Mouse (Mus musculus): ENCODE data around the gene Jaml. TPM values are rescaled to one million over a fixed set of nuclear protein-coding genes. Genes with fewer than 3 reads are reported as not detected.

Gene Jaml
- polyA plus RNA-seq, 1 experiment: 3.8 TPM

DNA sequence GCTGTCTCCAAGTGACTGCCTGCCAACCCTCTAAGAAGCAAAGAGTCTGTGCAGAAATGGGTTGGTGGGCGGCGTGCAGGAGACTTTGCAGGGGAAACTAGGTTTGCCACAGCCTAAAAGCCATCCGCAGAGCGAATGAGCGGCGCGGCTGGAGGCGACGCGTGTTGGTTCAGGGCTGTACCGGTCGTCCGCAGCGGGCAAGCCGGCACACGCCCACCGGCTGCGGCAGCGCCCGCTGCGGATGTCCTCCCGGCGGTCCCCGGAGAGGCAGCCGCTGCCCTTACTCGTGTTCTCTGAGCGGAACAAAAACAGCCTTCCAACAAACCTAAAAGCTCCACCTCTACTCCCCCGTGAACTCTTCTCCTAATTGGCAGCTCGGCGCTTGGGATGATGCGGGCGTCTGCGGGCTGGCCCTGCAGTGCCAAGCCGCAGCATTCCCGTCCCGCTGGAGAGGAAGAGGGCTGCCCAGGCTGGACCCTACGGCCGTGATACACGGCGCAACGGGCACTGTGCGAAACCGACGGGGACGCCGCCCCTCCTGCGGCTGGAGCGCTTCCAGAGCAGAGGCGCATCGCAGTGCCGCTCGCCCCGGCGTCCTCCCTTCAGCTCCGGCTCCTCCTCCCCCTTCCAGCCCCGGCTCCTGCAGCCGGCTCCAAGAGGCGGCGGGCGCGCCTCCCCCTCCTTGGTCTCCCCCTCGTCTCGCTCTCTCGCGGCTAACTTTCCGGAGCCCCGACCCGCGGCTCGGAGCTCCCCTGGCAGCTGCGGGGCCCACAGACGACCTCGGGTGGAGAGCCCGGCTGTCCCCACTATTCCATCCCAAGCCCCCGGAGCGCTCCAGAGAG lies 59.4 kb downstream of the Jaml start, which contains the start of gene Scn4b:
Gene Scn4b (plus strand): TSS at position 205 of the 842 bp plus-strand sequence.
- no peak within 1 kb of the TSS for H3K27ac ChIP-seq (ENCODE audit: insufficient read depth, low read length)
- under 1% methylated on average over 73 of the region's 76 CpGs for WGBS
- TF ChIP-seq CTCF (IDR thresholded peaks at IDR 0.05; ENCODE audit: borderline replicate concordance, insufficient read depth, low read depth, low read length) (no peak), POLR2A (IDR thresholded peaks at IDR 0.05; ENCODE audit: borderline replicate concordance, insufficient read depth, low read length) (no peak)

DNA sequence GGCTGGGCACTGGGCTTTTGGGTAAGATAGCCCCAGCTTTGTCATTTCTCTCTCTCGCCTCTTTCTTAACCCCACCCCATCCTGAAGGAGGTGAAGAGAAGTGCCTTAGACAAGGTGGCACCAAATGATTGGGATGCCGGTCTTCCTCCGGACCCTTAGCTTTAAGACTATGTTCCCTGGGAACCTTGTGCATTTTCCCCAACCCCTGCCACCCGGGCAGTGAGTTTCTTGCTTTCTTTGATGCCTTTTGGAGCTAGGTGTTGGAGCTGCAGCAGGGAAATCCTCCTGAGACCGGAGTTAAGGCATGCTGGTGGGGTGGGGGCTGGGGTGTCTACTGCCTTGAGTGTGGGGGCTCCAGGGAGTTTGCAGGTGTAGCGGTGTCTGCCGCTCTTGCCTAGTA lies 60.1 kb downstream of the Jaml start:
- WGBS: 31% methylated on average over 7 of the region's 7 CpGs
- TF ChIP-seq POLR2A (IDR thresholded peaks at IDR 0.05; ENCODE audit: borderline replicate concordance, insufficient read depth, low read length) (no peak), CTCF (IDR thresholded peaks at IDR 0.05; ENCODE audit: borderline replicate concordance, insufficient read depth, low read depth, low read length) (no peak)
- Histone ChIP-seq H3K4me1 (ENCODE audit: control insufficient read depth, insufficient read depth, low read length) (peaks cover 3% of the 10 kb centered on the region; the same call in 1 of the 2 replicates), H3K4me3 (replicated peaks; ENCODE audit: insufficient read depth, low read depth, low read length) (peak overlapping the region; percentile 11), H3K27ac (ENCODE audit: insufficient read depth, low read length) (no peak overlapping the region), H3K27me3 (ENCODE audit: control insufficient read depth, insufficient read depth, low read length) (no peaks in the 10 kb centered on the region; the same call in 1 of the 2 replicates)
- no peak for DNase-seq

More for the DNA sequence above, 59.4 kb downstream of the Jaml start, which contains the start of gene Scn4b:
- peak in 1 of 2 experiments; percentile 43 for DNase-seq
- H3K4me3 ChIP-seq (replicated peaks; ENCODE audit: insufficient read depth, low read depth, low read length): peak within 1 kb of the TSS; percentile 39
- peaks cover 3% of the 10 kb centered on the region; the same call in 1 of the 2 replicates for H3K4me1 ChIP-seq (ENCODE audit: control insufficient read depth, insufficient read depth, low read length)
- H3K27me3 ChIP-seq (ENCODE audit: control insufficient read depth, insufficient read depth, low read length): no peaks in the 10 kb centered on the region; the same call in 1 of the 2 replicates

- Histone ChIP-seq H3K4me1 (ENCODE audit: control insufficient read depth, insufficient read depth, low read length) (peaks cover 3% of the 10 kb centered on the region; the same call in 1 of the 2 replicates), H3K27me3 (ENCODE audit: control insufficient read depth, insufficient read depth, low read length) (no peaks in the 10 kb centered on the region; the same call in 1 of the 2 replicates), H3K27ac (ENCODE audit: insufficient read depth, low read length) (no peak overlapping the region), H3K4me3 (replicated peaks; ENCODE audit: insufficient read depth, low read depth, low read length) (no peak overlapping the region)
- 77% methylated on average over 7 of the region's 7 CpGs for WGBS
- TF ChIP-seq POLR2A (IDR thresholded peaks at IDR 0.05; ENCODE audit: borderline replicate concordance, insufficient read depth, low read length) (no peak), CTCF (IDR thresholded peaks at IDR 0.05; ENCODE audit: borderline replicate concordance, insufficient read depth, low read depth, low read length) (no peak)
- no peak for DNase-seq
Measured at GRCm38 (mm10) chr9:45140945-45141344, 62.0 kb downstream of the Jaml start.

DNA sequence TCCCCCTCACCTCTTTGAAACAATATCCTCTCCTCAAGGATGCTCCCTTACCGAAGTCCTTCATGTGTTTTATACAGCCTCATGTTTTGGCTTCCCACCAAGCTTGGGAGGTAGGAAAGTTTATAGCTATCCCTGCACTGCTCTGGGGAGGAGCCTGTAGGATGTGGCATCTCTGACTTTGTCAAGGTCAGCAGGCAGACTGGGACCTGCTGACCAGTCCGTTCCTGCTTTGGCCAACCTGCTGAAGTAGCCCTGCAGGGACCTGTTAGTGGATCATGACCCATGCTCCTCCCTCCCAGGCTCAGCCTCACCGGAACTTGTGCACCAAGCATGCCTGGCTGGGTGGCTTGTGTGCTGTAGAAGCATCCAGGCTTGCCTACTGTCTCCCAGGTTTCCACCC lies 63.7 kb downstream of the Jaml start:
- no peak overlapping the region for H3K4me3 ChIP-seq (replicated peaks; ENCODE audit: insufficient read depth, low read depth, low read length)
- DNase-seq: no peak

DNA sequence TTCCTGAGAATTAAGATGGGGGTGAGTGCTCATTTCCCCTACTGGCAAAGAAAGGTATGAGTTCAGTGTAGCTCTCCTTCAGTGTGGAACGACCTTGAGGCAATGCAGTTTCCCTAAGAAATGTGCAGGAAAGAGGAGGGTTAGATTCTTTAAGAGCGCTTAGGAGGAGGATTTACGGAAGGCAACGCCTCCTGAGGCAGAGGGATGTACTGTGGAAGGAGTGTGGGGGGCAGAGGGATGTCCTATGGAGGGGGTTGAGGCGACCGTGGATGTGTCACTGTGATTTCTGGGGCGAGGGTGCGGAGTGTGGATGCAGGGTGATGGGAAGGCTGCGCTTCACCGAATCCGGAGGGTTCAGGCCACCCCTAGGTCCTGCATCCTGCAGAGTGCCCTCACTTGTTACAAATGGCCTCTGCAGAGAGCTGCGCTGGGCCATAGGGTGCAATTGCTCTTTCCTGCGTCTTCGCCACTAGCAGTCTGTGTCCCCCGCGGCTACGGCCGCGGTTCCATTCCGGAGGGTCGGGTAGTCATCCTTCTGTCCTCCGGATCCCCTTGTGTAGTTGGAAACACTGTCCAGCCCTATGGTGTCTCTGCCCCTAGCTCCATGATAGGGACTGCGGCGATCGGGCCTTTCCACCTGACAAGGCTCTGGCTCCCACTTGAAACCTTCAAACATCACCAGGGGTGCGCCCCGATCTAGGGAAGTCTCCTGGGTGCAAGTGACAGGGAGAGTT lies 66.7 kb downstream of the Jaml start:
- peak overlapping the region; percentile 65 for H3K4me3 ChIP-seq (replicated peaks; ENCODE audit: insufficient read depth, low read depth, low read length)
- TF ChIP-seq CTCF (IDR thresholded peaks at IDR 0.05; ENCODE audit: borderline replicate concordance, insufficient read depth, low read depth, low read length) (no peak), POLR2A (IDR thresholded peaks at IDR 0.05; ENCODE audit: borderline replicate concordance, insufficient read depth, low read length) (no peak)
- WGBS: 5% methylated on average over 27 of the region's 27 CpGs
- H3K4me1 ChIP-seq (ENCODE audit: control insufficient read depth, insufficient read depth, low read length): no peaks in the 10 kb centered on the region
- no peak overlapping the region for H3K27ac ChIP-seq (ENCODE audit: insufficient read depth, low read length)
- H3K27me3 ChIP-seq (ENCODE audit: control insufficient read depth, insufficient read depth, low read length): no peaks in the 10 kb centered on the region
- no peak for DNase-seq

More for the DNA sequence above, 63.7 kb downstream of the Jaml start:
- Histone ChIP-seq H3K27me3 (ENCODE audit: control insufficient read depth, insufficient read depth, low read length) (no peaks in the 10 kb centered on the region; the same call in 1 of the 2 replicates), H3K4me1 (ENCODE audit: control insufficient read depth, insufficient read depth, low read length) (peaks cover 3% of the 10 kb centered on the region; the same call in 1 of the 2 replicates), H3K27ac (ENCODE audit: insufficient read depth, low read length) (no peak overlapping the region)
- TF ChIP-seq CTCF (IDR thresholded peaks at IDR 0.05; ENCODE audit: borderline replicate concordance, insufficient read depth, low read depth, low read length) (no peak), POLR2A (IDR thresholded peaks at IDR 0.05; ENCODE audit: borderline replicate concordance, insufficient read depth, low read length) (no peak)
- 59% methylated on average over 3 of the region's 3 CpGs for WGBS

GRCm38 (mm10) chr9:45146267-45146597 lies 67.2 kb downstream of the Jaml start:
- no peak overlapping the region for H3K27ac ChIP-seq (ENCODE audit: insufficient read depth, low read length)
- H3K4me1 ChIP-seq (ENCODE audit: control insufficient read depth, insufficient read depth, low read length): no peaks in the 10 kb centered on the region
- H3K27me3 ChIP-seq (ENCODE audit: control insufficient read depth, insufficient read depth, low read length): no peaks in the 10 kb centered on the region

DNA sequence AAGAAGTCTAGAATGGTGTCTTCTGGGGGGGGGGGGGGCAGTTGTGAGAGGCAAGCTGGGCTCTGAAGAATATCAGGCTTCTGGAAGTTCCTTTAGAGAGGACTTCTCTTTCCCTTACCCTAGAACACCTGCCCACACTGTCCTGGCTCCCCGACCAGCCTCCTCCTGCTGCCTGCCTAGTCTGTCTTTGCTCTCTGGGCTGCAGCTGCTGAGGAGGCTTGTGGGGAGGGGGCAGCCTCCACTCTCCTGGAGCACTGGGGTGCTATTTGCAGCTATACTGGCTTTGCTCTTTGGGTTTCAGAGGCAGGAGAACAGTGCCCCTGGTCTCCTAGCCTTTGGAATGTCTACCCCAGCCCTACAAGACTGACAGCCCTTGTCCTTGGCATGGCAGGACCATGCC lies 72.0 kb downstream of the Jaml start:
- no peak for DNase-seq
- H3K4me1 ChIP-seq (ENCODE audit: control insufficient read depth, insufficient read depth, low read length): no peaks in the 10 kb centered on the region
- no peak for TF ChIP-seq CTCF (IDR thresholded peaks at IDR 0.05; ENCODE audit: borderline replicate concordance, insufficient read depth, low read depth, low read length)
- no peaks in the 10 kb centered on the region for H3K27me3 ChIP-seq (ENCODE audit: control insufficient read depth, insufficient read depth, low read length)
- no peak overlapping the region for H3K4me3 ChIP-seq (replicated peaks; ENCODE audit: insufficient read depth, low read depth, low read length)
- H3K27ac ChIP-seq (ENCODE audit: insufficient read depth, low read length): no peak overlapping the region
- 60% methylated on average over 1 of the region's 1 CpGs for whole genome bisulfite sequencing

More at GRCm38 (mm10) chr9:45146267-45146597, 67.2 kb downstream of the Jaml start:
- WGBS: under 1% methylated on average over 5 of the region's 5 CpGs
- DNase-seq: peak; percentile 70 to 86
- peak overlapping the region; percentile 65 for H3K4me3 ChIP-seq (replicated peaks; ENCODE audit: insufficient read depth, low read depth, low read length)
- no peak for TF ChIP-seq POLR2A (IDR thresholded peaks at IDR 0.05; ENCODE audit: borderline replicate concordance, insufficient read depth, low read length)
- TF ChIP-seq CTCF (IDR thresholded peaks at IDR 0.05; ENCODE audit: borderline replicate concordance, insufficient read depth, low read depth, low read length): peak; percentile 83

All from cerebellum, adult 2 months (tissue).